Comparison of ENCODE assay signal across 11 mouse cellular contexts in genomic region chr10:80086847-80087246, GRCm38 (mm10). TPM values are rescaled to one million over a fixed set of nuclear protein-coding genes. Genes with fewer than 3 reads are reported as not detected.
A peak's percentile ranks its signal among the peaks of the same experiment; 100 is the strongest.
DNase-seq lines count a peak whose midpoint lies in the region; ATAC-seq and TF ChIP-seq lines count a peak whose summit lies in the region.
"Had no signal": no experiment of that assay in that cellular context is flagged by ENCODE, and none has a peak within 500 bp of the region (broad histone marks: within the 10 kb centered on the region; RNA-seq: fewer than 3 reads in every experiment).

No protein-coding gene starts in this region.

- TF ChIP-seq CTCF in liver, postnatal 0 days (IDR thresholded peaks at IDR 0.05; ENCODE audit: low read depth), result no peak

- ATAC-seq in common myeloid progenitor, adult 5-6 weeks (replicated peaks; ENCODE audit: low read depth, poor library complexity, severe bottlenecking), result peak; percentile 81
- ATAC-seq in liver, postnatal 0 days, result peak; percentile 42
- ATAC-seq in erythroblast, adult 5-6 weeks (replicated peaks; ENCODE audit: low FRiP score, poor library complexity, severe bottlenecking), result no peak
- ATAC-seq: inflammation-experienced regulatory T-cells, adult 6 months had no signal

- peak overlapping the region; percentile 34; the same call in 1 of the 2 replicates for H3K9ac ChIP-seq in liver, postnatal 0 days (replicated peaks)
- H3K9ac ChIP-seq: limb, embryonic 15.5 days had no signal

- H3K4me1 ChIP-seq in liver, postnatal 0 days (ENCODE audit: insufficient read depth), result peaks cover 24% of the 10 kb centered on the region

- H3K27me3 ChIP-seq in liver, postnatal 0 days (ENCODE audit: insufficient read depth, low read length), result no peaks in the 10 kb centered on the region
- H3K27me3 ChIP-seq: CH12.LX; limb, embryonic 15.5 days had no signal

- peak; percentile 54 for DNase-seq in gastrocnemius, postnatal 25 days
- DNase-seq in gastrocnemius, postnatal 4 days (ENCODE audit: low spot score in 2 of 2), result no peak
- DNase-seq in 416B (ENCODE audit: low read depth), result peak; percentile 90
- DNase-seq in liver, postnatal 0 days, result peak; percentile 57
- DNase-seq in left cerebral cortex, postnatal 25 days (ENCODE audit: low spot score in 2 of 2), result no peak
- no peak for DNase-seq in right cerebral cortex, postnatal 10 days (ENCODE audit: low spot score in 2 of 2)

- H3K27ac ChIP-seq in liver, postnatal 0 days (ENCODE audit: low read depth), result peak overlapping the region; percentile 76
- H3K27ac ChIP-seq: limb, embryonic 15.5 days had no signal

- no peaks in the 10 kb centered on the region for H3K9me3 ChIP-seq in liver, postnatal 0 days (ENCODE audit: low read length)
- H3K9me3 ChIP-seq: limb, embryonic 15.5 days had no signal

- H3K4me2 ChIP-seq in liver, postnatal 0 days (ENCODE audit: low read depth, low read length), result peak overlapping the region; percentile 54
- H3K4me2 ChIP-seq: limb, embryonic 15.5 days had no signal

- intact Hi-C loops in left cerebral cortex, postnatal 25 days (cut with DNase I), result no loop called here

- no peak for TF ChIP-seq EP300 in liver, postnatal 0 days (IDR thresholded peaks at IDR 0.05; ENCODE audit: low read depth)

- WGBS in liver, postnatal 0 days (ENCODE audit: insufficient replicate concordance), result 45% methylated on average over 3 of the region's 3 CpGs

- no peak overlapping the region for H3K4me3 ChIP-seq in liver, postnatal 0 days (ENCODE audit: low read depth, low read length)
- H3K4me3 ChIP-seq: limb, embryonic 15.5 days had no signal

- H3K36me3 ChIP-seq in liver, postnatal 0 days (replicated peaks; ENCODE audit: insufficient read depth, low read length), result peaks cover 41% of the 10 kb centered on the region

RNA-seq across cellular contexts. Expression of gene Sbno2, which starts 18.5 kb away (rescaled TPM):
- 1 to 10 TPM; 5.6 to 6.7 TPM for total RNA-seq in gastrocnemius, postnatal 25 days (2021)
- 10 to 100 TPM; 13.0 to 13.6 TPM for total RNA-seq in gastrocnemius, postnatal 4 days (2021)
- 16.2 and 22.3 TPM in 2 replicates for total RNA-seq in common myeloid progenitor, adult 5-6 weeks (2017)
- 7.4 and 8.7 TPM in 2 replicates for polyA plus RNA-seq in liver, postnatal 0 days (2015; fragmentation: Nextera tagmentation; extraction: Ambion mirVana)
- total RNA-seq in left cerebral cortex, postnatal 25 days (2021), result 10 to 100 TPM; 17.8 to 17.9 TPM
- 9.2 and 12.5 TPM in 2 replicates for total RNA-seq in erythroblast, adult 5-6 weeks (2015; ENCODE audit: low replicate concordance)
- total RNA-seq in erythroblast, adult 5-6 weeks (2017; ENCODE audit: low replicate concordance), result 17.1 and 20.9 TPM in 2 replicates

RNA-seq across cellular contexts. Expression of gene Stk11, which starts 28.8 kb away (rescaled TPM):
- total RNA-seq in gastrocnemius, postnatal 25 days (2021), result 100 to 1,000 TPM in 1 of 2 experiments, 10 to 100 TPM in 1; 99.8 to 120 TPM
- 100 to 1,000 TPM; 116 to 125 TPM for total RNA-seq in gastrocnemius, postnatal 4 days (2021)
- 102 and 139 TPM in 2 replicates for total RNA-seq in common myeloid progenitor, adult 5-6 weeks (2017)
- 9.1 and 11.2 TPM in 2 replicates for polyA plus RNA-seq in liver, postnatal 0 days (2015; fragmentation: Nextera tagmentation; extraction: Ambion mirVana)
- total RNA-seq in left cerebral cortex, postnatal 25 days (2021), result 10 to 100 TPM; 92.1 to 95.0 TPM
- total RNA-seq in erythroblast, adult 5-6 weeks (2015; ENCODE audit: low replicate concordance), result 47.7 and 60.0 TPM in 2 replicates
- 152 and 195 TPM in 2 replicates for total RNA-seq in erythroblast, adult 5-6 weeks (2017; ENCODE audit: low replicate concordance)

RNA-seq across cellular contexts. Expression of gene Gpx4, which starts 39.9 kb away (rescaled TPM):
- 100 to 1,000 TPM; 527 to 618 TPM for total RNA-seq in gastrocnemius, postnatal 25 days (2021)
- 100 to 1,000 TPM; 339 to 434 TPM for total RNA-seq in gastrocnemius, postnatal 4 days (2021)
- 451 and 481 TPM in 2 replicates for total RNA-seq in common myeloid progenitor, adult 5-6 weeks (2017)
- 537 and 560 TPM in 2 replicates for polyA plus RNA-seq in liver, postnatal 0 days (2015; fragmentation: Nextera tagmentation; extraction: Ambion mirVana)
- total RNA-seq in left cerebral cortex, postnatal 25 days (2021), result 100 to 1,000 TPM; 504 to 528 TPM
- 108 and 169 TPM in 2 replicates for total RNA-seq in erythroblast, adult 5-6 weeks (2015; ENCODE audit: low replicate concordance)
- total RNA-seq in erythroblast, adult 5-6 weeks (2017; ENCODE audit: low replicate concordance), result 96.3 and 123 TPM in 2 replicates

RNA-seq across cellular contexts. Expression of gene Polr2e, which starts 47.3 kb away (rescaled TPM):
- total RNA-seq in gastrocnemius, postnatal 25 days (2021), result 10 to 100 TPM; 43.2 to 45.5 TPM
- 10 to 100 TPM; 77.3 to 77.7 TPM for total RNA-seq in gastrocnemius, postnatal 4 days (2021)
- 145 and 146 TPM in 2 replicates for total RNA-seq in common myeloid progenitor, adult 5-6 weeks (2017)
- polyA plus RNA-seq in liver, postnatal 0 days (2015; fragmentation: Nextera tagmentation; extraction: Ambion mirVana), result 57.0 and 58.3 TPM in 2 replicates
- 10 to 100 TPM; 71.3 to 74.8 TPM for total RNA-seq in left cerebral cortex, postnatal 25 days (2021)
- total RNA-seq in erythroblast, adult 5-6 weeks (2015; ENCODE audit: low replicate concordance), result 23.6 and 33.4 TPM in 2 replicates
- total RNA-seq in erythroblast, adult 5-6 weeks (2017; ENCODE audit: low replicate concordance), result 4.5 and 9.9 TPM in 2 replicates

RNA-seq across cellular contexts. Expression of gene Atp5d, which starts 51.6 kb away (rescaled TPM):
- 100 to 1,000 TPM; 634 to 665 TPM for total RNA-seq in gastrocnemius, postnatal 25 days (2021)
- total RNA-seq in gastrocnemius, postnatal 4 days (2021), result 100 to 1,000 TPM; 522 to 564 TPM
- total RNA-seq in common myeloid progenitor, adult 5-6 weeks (2017), result 52.3 and 60.0 TPM in 2 replicates
- 537 and 576 TPM in 2 replicates for polyA plus RNA-seq in liver, postnatal 0 days (2015; fragmentation: Nextera tagmentation; extraction: Ambion mirVana)
- 100 to 1,000 TPM; 372 to 381 TPM for total RNA-seq in left cerebral cortex, postnatal 25 days (2021)
- 43.3 and 48.8 TPM in 2 replicates for total RNA-seq in erythroblast, adult 5-6 weeks (2015; ENCODE audit: low replicate concordance)
- 12.1 and 17.3 TPM in 2 replicates for total RNA-seq in erythroblast, adult 5-6 weeks (2017; ENCODE audit: low replicate concordance)

Comparison
In these comparisons a context has a peak if more than half of its experiments do, and no peak if none do; other contexts are left out.
1. DNase-seq: peak in gastrocnemius, postnatal 25 days (single experiment), 416B (single experiment) and liver, postnatal 0 days (single experiment); none in gastrocnemius, postnatal 4 days (0 of 2), left cerebral cortex, postnatal 25 days (0 of 2) and right cerebral cortex, postnatal 10 days (0 of 2).